Mouse (Mus musculus) liver, embryonic 16.5 days (tissue): ENCODE measurements around the gene Fcgr3. TPM values are rescaled to one million over a fixed set of nuclear protein-coding genes. Genes with fewer than 3 reads are reported as not detected.
"Not testable (repeated sequence)": the region's sequence is repeated elsewhere in the genome, so short reads cannot be mapped to it uniquely, and the experiment has no call there.

Source experiments
- ATAC-seq: fragments of 200-750 bp; cut with Nextera tagmentation; 2 replicates; pipeline ENCODE4 v1.8.0; 2017; ENCODE audit warnings: low read depth, mild to moderate bottlenecking, moderate number of reproducible peaks, moderate library complexity
- H3K27ac ChIP-seq: fragments of 300-500 bp; sonication (generic); 2 replicates; pipeline ENCODE4 v1.5.1; 2014; ENCODE audit warnings: mild to moderate bottlenecking, low read length
- H3K27me3 ChIP-seq: fragments of 300-500 bp; sonication (generic); 2 replicates; pipeline ENCODE4 v1.6.1; 2014; ENCODE audit warnings: low read depth, low read length, mixed read lengths; ENCODE audit not compliant: control insufficient read depth, insufficient read depth
- H3K36me3 ChIP-seq: fragments of 300-500 bp; sonication (generic); 2 replicates; pipeline ENCODE4 v1.6.1; 2014; ENCODE audit warnings: mild to moderate bottlenecking; ENCODE audit not compliant: control insufficient read depth, insufficient read depth
- H3K4me1 ChIP-seq: fragments of 300-500 bp; sonication (generic); 2 replicates; pipeline ENCODE4 v1.6.1; 2014; ENCODE audit warnings: low read depth, low read length, mixed read lengths; ENCODE audit not compliant: control insufficient read depth
- H3K4me2 ChIP-seq: fragments of 300-500 bp; sonication (generic); 2 replicates; pipeline ENCODE4 v1.6.1; 2014; ENCODE audit warnings: low read depth, low read length, mixed read lengths
- H3K4me3 ChIP-seq: fragments of 300-500 bp; sonication (generic); 2 replicates; pipeline ENCODE4 v1.5.1; 2014; ENCODE audit warnings: low read depth, mild to moderate bottlenecking, low read length
- H3K9ac ChIP-seq: fragments of 300-500 bp; sonication (generic); 2 replicates; pipeline ENCODE4 v1.6.1; 2014; ENCODE audit warnings: low read depth, low read length
- H3K9me3 ChIP-seq: fragments of 300-500 bp; sonication (generic); replicated peaks from 2 replicates; pipeline ENCODE4 v1.6.1; 2016; ENCODE audit warnings: low read length; ENCODE audit not compliant: control insufficient read depth
- WGBS: fragments of 180-500 bp; shearing (Covaris S2); extraction: QIAGEN DNeasy Blood & Tissue Kit; methylation state at CpG from one replicate; pipeline ENCODE4 v1.1.7; 2014; ENCODE audit not compliant: insufficient replicate concordance; 5-methylcytosine and 5-hydroxymethylcytosine counted together
- polyA plus RNA-seq: library from polyadenylated mRNA; unstranded; fragments of >200 nt; fragmentation: Nextera tagmentation; extraction: Ambion mirVana; gene quantifications from 2 replicates; pipeline ENCODE4 v1.2.1, GENCODE M21; 2015

Gene Fcgr3
- polyA plus RNA-seq, 1 experiment from 2014 or later = 30.3 TPM

GRCm38 (mm10) chr1:171090761-171091160 lies 26.0 kb upstream of the Fcgr3 start:
- Histone ChIP-seq H3K9ac (no peak overlapping the region), H3K4me3 (no peak overlapping the region), H3K27ac (no peak overlapping the region), H3K4me1 (peaks cover 10% of the 10 kb centered on the region), H3K36me3 (no peaks in the 10 kb centered on the region), H3K9me3 (no peaks in the 10 kb centered on the region), H3K4me2 (no peak overlapping the region), H3K27me3 (peaks cover 11% of the 10 kb centered on the region)
- 59% methylated on average over 2 of the region's 2 CpGs for WGBS
- no peak for ATAC-seq

GRCm38 (mm10) chr1:171089891-171090290 lies 25.2 kb upstream of the Fcgr3 start:
- H3K9me3 ChIP-seq = no peaks in the 10 kb centered on the region
- H3K4me2 ChIP-seq = no peak overlapping the region
- H3K27ac ChIP-seq = no peak overlapping the region
- no peaks in the 10 kb centered on the region for H3K36me3 ChIP-seq
- no peak overlapping the region for H3K9ac ChIP-seq
- peaks cover 15% of the 10 kb centered on the region for H3K27me3 ChIP-seq
- peaks cover 10% of the 10 kb centered on the region for H3K4me1 ChIP-seq
- WGBS = 70% methylated on average over 1 of the region's 1 CpGs
- H3K4me3 ChIP-seq = no peak overlapping the region
- no peak for ATAC-seq

GRCm38 (mm10) chr1:171088237-171088869 lies 23.6 kb upstream of the Fcgr3 start:
- H3K9me3 ChIP-seq, H3K27ac ChIP-seq, H3K9ac ChIP-seq, H3K4me1 ChIP-seq, H3K4me3 ChIP-seq, H3K36me3 ChIP-seq, ATAC-seq: not testable (repeated sequence)
- WGBS = 3% methylated on average over 10 of the region's 10 CpGs
- Histone ChIP-seq H3K27me3 (peaks cover 15% of the 10 kb centered on the region), H3K4me2 (peak overlapping the region; percentile 38)

- H3K4me3 ChIP-seq = peak overlapping the region; percentile 45
These were observed 21.0 kb upstream of the Fcgr3 start for GRCm38 (mm10) chr1:171085718-171086117.

GRCm38 (mm10) chr1:171081512-171082231 lies 16.9 kb upstream of the Fcgr3 start:
- peaks cover 32% of the 10 kb centered on the region for H3K27me3 ChIP-seq
- H3K4me1 ChIP-seq, H3K9ac ChIP-seq, H3K4me3 ChIP-seq, H3K9me3 ChIP-seq, H3K36me3 ChIP-seq, H3K27ac ChIP-seq, H3K4me2 ChIP-seq: not testable (repeated sequence)
- peak; percentile 67 for ATAC-seq
- 31% methylated on average over 9 of the region's 17 CpGs for WGBS

More at GRCm38 (mm10) chr1:171085718-171086117, 21.0 kb upstream of the Fcgr3 start:
- Histone ChIP-seq H3K27ac (no peak overlapping the region), H3K9me3 (no peaks in the 10 kb centered on the region), H3K4me1 (peaks cover 10% of the 10 kb centered on the region), H3K9ac (no peak overlapping the region), H3K4me2 (peak overlapping the region; percentile 58), H3K36me3 (no peaks in the 10 kb centered on the region), H3K27me3 (peaks cover 19% of the 10 kb centered on the region)
- 2% methylated on average over 26 of the region's 26 CpGs for WGBS
- no peak for ATAC-seq

- not testable (repeated sequence) for H3K9me3 ChIP-seq, H3K4me1 ChIP-seq, H3K4me3 ChIP-seq, H3K9ac ChIP-seq, H3K36me3 ChIP-seq, H3K4me2 ChIP-seq, H3K27ac ChIP-seq
- no CpG with 5 or more reads among the region's 43 CpGs for whole genome bisulfite sequencing
- peaks cover 19% of the 10 kb centered on the region for H3K27me3 ChIP-seq
- peak; percentile 58 for ATAC-seq
These were observed 15.1 kb upstream of the Fcgr3 start for GRCm38 (mm10) chr1:171079825-171080224.

- H3K27ac ChIP-seq, H3K9me3 ChIP-seq, H3K4me2 ChIP-seq, H3K9ac ChIP-seq, H3K4me3 ChIP-seq, H3K4me1 ChIP-seq, H3K36me3 ChIP-seq: not testable (repeated sequence)
- peak; percentile 69 for ATAC-seq
- WGBS = 0% methylated on average over 1 of the region's 35 CpGs
- H3K27me3 ChIP-seq = peaks cover 20% of the 10 kb centered on the region
These were observed 14.6 kb upstream of the Fcgr3 start for GRCm38 (mm10) chr1:171079345-171079744.

- WGBS = 21% methylated on average over 11 of the region's 12 CpGs
- not testable (repeated sequence) for H3K4me1 ChIP-seq, H3K36me3 ChIP-seq, H3K27ac ChIP-seq, ATAC-seq, H3K9ac ChIP-seq, H3K4me2 ChIP-seq, H3K9me3 ChIP-seq, H3K4me3 ChIP-seq
- peaks cover 26% of the 10 kb centered on the region for H3K27me3 ChIP-seq
These were observed 13.7 kb upstream of the Fcgr3 start for GRCm38 (mm10) chr1:171078419-171078818.

GRCm38 (mm10) chr1:171077955-171078354 lies 13.2 kb upstream of the Fcgr3 start:
- H3K4me1 ChIP-seq, H3K4me3 ChIP-seq, H3K9me3 ChIP-seq, ATAC-seq, H3K9ac ChIP-seq, H3K4me2 ChIP-seq, H3K36me3 ChIP-seq, H3K27ac ChIP-seq: not testable (repeated sequence)
- 4% methylated on average over 17 of the region's 27 CpGs for WGBS
- H3K27me3 ChIP-seq = peaks cover 26% of the 10 kb centered on the region
